Mouse (Mus musculus) right cerebral cortex, postnatal 14 days (tissue): ENCODE measurements around the gene Frmd6.
A peak's percentile ranks its signal among the peaks of the same experiment; 100 is the strongest.

Source experiments
- DNase-seq: peaks from one replicate; pipeline ENCODE4 v3.0.0; 2022

The Frmd6 gene

GRCm38 (mm10) chr12:70907651-70908050, 82.3 kb downstream of the Frmd6 start:
- no peak for DNase-seq

GRCm38 (mm10) chr12:70908076-70908475, 82.8 kb downstream of the Frmd6 start:
- DNase-seq: no peak

- peak; percentile 75 for DNase-seq
Observed at GRCm38 (mm10) chr12:70910241-70910720, 85.0 kb downstream of the Frmd6 start.

GRCm38 (mm10) chr12:70911029-70911428, 85.7 kb downstream of the Frmd6 start:
- DNase-seq: peak; percentile 88

- DNase-seq: no peak
Observed at GRCm38 (mm10) chr12:70911676-70912379, 86.5 kb downstream of the Frmd6 start.

- DNase-seq: peak; percentile 64
Observed at GRCm38 (mm10) chr12:70913429-70913828, 88.1 kb downstream of the Frmd6 start.

DNA sequence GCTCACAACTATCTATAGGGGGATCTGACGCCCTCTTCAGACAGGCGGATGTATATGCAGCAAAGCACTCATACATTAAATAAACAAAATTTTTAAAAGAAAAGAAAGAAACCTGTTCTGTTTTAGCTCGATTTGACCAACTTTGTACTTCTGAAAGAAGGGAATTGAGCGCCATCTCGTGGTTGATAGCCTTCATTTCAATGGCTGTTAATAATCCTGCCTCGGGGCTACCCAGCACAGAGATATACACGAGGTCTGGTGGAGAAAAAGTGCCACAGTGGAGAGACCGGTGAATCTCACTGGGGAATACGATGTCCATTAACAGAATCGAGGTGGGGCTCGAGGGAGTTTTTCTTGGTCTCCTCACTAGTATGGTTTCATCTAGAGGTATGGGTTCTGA, 89.1 kb downstream of the Frmd6 start:
- peak; percentile 63 for DNase-seq

DNA sequence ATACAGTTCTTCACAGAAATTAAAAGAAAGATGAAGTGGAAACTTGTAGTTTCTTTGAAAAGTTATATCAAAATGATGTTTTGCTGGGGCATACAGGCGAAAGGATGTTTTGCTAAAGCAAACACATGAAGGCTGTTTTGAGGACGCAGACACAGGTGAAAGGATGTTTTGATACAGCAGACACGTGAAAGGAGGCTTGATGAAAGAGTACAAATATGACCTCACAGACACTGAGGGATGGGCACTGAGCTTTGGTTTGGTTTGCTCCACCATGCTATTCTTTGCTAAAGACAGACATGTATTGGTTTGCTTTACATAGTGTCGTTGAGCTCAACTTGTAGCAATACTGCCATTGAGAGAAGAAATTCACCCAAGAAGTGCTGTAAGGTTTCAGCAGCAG, 104.5 kb downstream of the Frmd6 start:
- DNase-seq: no peak

DNA sequence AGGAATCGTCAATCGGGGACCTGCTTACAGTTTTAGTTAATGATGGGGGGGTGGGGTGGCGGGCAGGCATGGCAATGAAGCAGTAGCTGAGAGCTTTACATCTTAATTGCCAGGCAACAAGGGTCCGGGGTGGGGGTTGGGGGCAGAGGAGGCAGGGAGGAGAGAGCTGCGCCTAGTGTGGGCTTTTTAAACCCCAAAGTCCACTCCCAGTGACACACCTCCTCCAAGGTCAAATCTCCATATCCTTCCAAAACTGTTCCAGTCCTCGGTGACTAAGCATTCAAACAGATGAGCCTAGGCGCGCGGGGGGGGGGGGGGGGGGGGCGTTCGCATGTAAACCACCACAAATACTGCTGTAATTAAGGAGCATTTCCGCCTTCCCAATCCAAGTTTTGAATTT, 111.8 kb downstream of the Frmd6 start:
- DNase-seq: peak; percentile 34

- DNase-seq: peak; percentile 94
Observed at GRCm38 (mm10) chr12:70937571-70938384, 112.5 kb downstream of the Frmd6 start, which contains the start of gene Actr10. Gene Actr10, plus strand, starts transcription at chr12:70937857.

DNA sequence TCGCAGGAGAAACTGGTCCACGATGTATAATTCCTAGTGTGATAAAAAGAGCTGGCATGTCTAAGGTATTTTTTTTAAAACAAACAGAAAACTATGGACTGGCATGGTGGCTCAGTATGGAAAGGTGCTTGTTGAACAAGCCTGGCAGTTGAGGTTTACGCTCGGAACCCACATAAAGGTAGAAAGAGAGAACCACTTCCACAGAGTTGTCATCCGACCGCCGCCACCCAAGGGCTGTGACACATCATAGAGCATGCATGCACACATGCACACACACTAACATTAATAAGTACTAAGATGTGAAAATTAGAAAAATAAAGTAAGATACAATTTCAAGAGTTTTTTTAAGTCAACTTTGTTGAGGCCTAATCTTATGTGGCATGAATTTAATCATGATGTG, 115.5 kb downstream of the Frmd6 start:
- DNase-seq: no peak

DNA sequence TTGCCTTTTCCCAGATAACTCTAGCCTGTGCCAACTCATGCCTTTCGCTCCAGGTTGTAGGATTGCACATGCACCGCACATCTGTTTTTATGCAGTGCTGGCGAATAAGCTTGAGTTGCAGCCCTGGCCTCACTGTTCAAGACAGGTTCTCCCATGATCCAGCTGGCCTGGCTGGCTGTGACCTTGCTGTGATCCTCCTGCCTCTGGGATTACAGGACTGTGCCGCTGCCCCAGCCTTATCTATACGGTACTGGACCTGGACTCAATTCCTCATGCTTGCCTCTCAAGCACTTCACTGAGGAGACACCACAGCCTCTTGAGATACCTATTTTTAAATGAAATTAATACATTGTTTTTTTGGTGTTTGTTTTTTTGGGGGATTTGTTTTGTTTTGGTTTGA, 118.9 kb downstream of the Frmd6 start:
- DNase-seq: no peak

DNA sequence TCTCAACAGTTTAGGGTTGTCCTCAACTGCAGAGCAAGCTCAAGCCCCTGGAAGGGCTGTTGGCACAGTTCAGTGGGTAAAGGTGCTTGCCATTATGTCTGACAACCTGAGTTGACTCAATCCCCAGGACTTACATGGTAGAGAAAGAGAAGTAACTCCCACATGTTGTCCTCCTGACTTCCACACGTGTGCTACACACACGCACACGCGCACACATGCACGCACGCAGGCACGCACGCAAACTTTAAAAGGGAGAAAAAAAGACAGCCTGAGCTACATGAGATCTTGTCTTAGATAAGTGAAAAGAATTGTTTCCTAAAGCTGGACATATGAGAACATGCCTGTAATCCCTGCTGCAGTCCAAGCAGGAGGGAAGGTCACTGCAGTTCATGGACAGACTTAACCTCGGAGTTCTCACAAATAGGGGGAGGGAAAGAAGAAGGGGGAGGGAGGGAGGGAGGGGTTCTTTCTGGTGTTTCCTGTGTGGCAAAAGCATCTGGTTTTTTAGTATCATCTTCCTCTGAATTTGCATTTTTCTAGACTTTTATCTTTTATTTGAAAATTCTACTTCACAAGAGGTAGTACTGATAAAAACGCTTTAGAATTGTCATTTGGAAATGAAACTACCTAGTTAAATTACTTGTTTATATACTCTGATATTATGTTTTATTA, 121.4 kb downstream of the Frmd6 start:
- DNase-seq: no peak
